Mouse (Mus musculus) spleen, adult 2 months (tissue): Measurements from ENCODE around the gene Zzef1.

Source experiments
- CTCF ChIP-seq: fragments of 200-500 bp; IDR thresholded peaks from 2 replicates; pipeline ENCODE4 v1.5.1; 2011; ENCODE audit warnings: mild to moderate bottlenecking, inconsistent platforms; ENCODE audit not compliant: insufficient read depth, insufficient read length, insufficient replicate concordance; ENCODE audit errors: extremely low read depth
- POLR2A ChIP-seq: fragments of 200-500 bp; IDR thresholded peaks from 2 replicates; pipeline ENCODE4 v1.6.1; 2011; ENCODE audit warnings: low read depth, low read length, inconsistent platforms

DNA sequence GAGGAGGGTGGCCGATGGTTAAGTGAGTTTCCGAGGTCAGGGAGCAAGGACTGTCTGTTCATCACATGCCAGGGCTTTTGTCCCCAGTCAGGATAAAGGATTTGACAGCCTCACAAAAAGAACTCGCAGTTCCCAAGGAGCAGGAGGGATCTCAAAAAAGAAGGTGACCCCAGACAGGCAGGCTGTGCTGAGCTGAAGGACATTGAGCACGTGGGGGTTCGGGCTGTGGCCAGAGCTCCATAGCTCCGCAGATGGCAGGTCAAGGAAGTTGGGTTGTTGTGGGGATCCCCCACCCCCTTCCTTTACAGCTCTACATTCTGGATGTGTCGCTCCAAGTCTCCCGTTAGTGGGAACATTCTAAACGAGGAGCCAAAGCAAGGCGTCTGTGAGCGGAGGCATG lies 151.8 kb downstream of the Zzef1 start:
- TF ChIP-seq POLR2A (no peak), CTCF (no peak)
